Mouse (Mus musculus) limb, embryonic 14.5 days (tissue): ENCODE measurements around the gene Rpl7a. TPM values are rescaled to one million over a fixed set of nuclear protein-coding genes. Genes with fewer than 3 reads are reported as not detected.
"Not testable (repeated sequence)": the region's sequence is repeated elsewhere in the genome, so short reads cannot be mapped to it uniquely, and the experiment has no call there.

Source experiments
- ATAC-seq: fragments of 200-750 bp; cut with Nextera tagmentation; 2 replicates; pipeline ENCODE4 v1.8.0; 2017; ENCODE audit warnings: low read depth, moderate number of reproducible peaks, moderate TSS enrichment; ENCODE audit not compliant: low FRiP score
- DNase-seq: peaks from one replicate; pipeline ENCODE4 v3.0.0-alpha.2; 2015; ENCODE audit warnings: low spot score
- H3K27ac ChIP-seq: fragments of 300-500 bp; sonication (generic); replicated peaks from 2 replicates; pipeline ENCODE4 v1.5.1; 2014; ENCODE audit warnings: low read depth, mild to moderate bottlenecking, low read length, moderate library complexity, mixed read lengths
- H3K27me3 ChIP-seq: fragments of 300-500 bp; sonication (generic); 2 replicates; pipeline ENCODE4 v1.6.1; 2014; ENCODE audit warnings: low read length, mixed read lengths; ENCODE audit not compliant: control insufficient read depth, insufficient read depth
- H3K36me3 ChIP-seq: fragments of 300-500 bp; sonication (generic); 2 replicates; pipeline ENCODE4 v1.6.1; 2014; ENCODE audit warnings: mild to moderate bottlenecking, low read length, moderate library complexity, mixed read lengths; ENCODE audit not compliant: control insufficient read depth, insufficient read depth
- H3K4me1 ChIP-seq: fragments of 300-500 bp; sonication (generic); 2 replicates; pipeline ENCODE4 v1.6.1; 2014; ENCODE audit warnings: antibody characterized with exemption, low read length, mixed read lengths; ENCODE audit not compliant: control insufficient read depth, insufficient read depth
- H3K4me2 ChIP-seq: fragments of 300-500 bp; sonication (generic); replicated peaks from 2 replicates; pipeline ENCODE4 v1.6.1; 2014; ENCODE audit warnings: low read depth, mild to moderate bottlenecking, low read length, moderate library complexity; ENCODE audit not compliant: severe bottlenecking
- H3K4me3 ChIP-seq: fragments of 300-500 bp; sonication (generic); replicated peaks from 2 replicates; pipeline ENCODE4 v1.5.1; 2014; ENCODE audit warnings: low read length
- H3K9ac ChIP-seq: fragments of 300-500 bp; sonication (generic); 2 replicates; pipeline ENCODE4 v1.6.1; 2014; ENCODE audit warnings: mild to moderate bottlenecking, low read depth, low read length, moderate library complexity; ENCODE audit not compliant: severe bottlenecking
- H3K9me3 ChIP-seq: fragments of 300-500 bp; sonication (generic); 2 replicates; pipeline ENCODE4 v1.6.1; 2016; ENCODE audit warnings: low read length; ENCODE audit not compliant: control insufficient read depth
- POLR2A ChIP-seq: fragments of 200-500 bp; IDR thresholded peaks from 2 replicates; pipeline ENCODE4 v1.8.0; 2012; ENCODE audit warnings: inconsistent platforms, mild to moderate bottlenecking, moderate library complexity, borderline replicate concordance; ENCODE audit not compliant: insufficient read depth, insufficient read length; ENCODE audit errors: extremely low read depth
- WGBS: fragments of 180-500 bp; shearing (Covaris S2); extraction: QIAGEN DNeasy Blood & Tissue Kit; methylation state at CpG from one replicate; pipeline ENCODE4 v1.1.7; 2014; 5-methylcytosine and 5-hydroxymethylcytosine counted together
- polyA plus RNA-seq, 2 experiments: library from polyadenylated mRNA; depleted of rRNA in 1 of 2; stranded (reverse) in 1 of 2; unstranded in 1 of 2; fragments of >200 nt; fragmentation: Nextera tagmentation in 1 of 2; extraction: Ambion mirVana in 1 of 2; gene quantifications; 2 replicates each; pipeline versions ENCODE4 v1.2.1 to v1.2.3; 2012 to 2014

The Rpl7a gene
- polyA plus RNA-seq (2012; rRNA removed) (1,637 and 2,054 TPM in 2 replicates), polyA plus RNA-seq (2014; fragmentation: Nextera tagmentation; extraction: Ambion mirVana) (733 and 758 TPM in 2 replicates)

- under 1% methylated on average over 64 of the region's 74 CpGs for WGBS
- peak; percentile 82; the same call in 1 of the 2 replicates for TF ChIP-seq POLR2A
- DNase-seq: peak; percentile 98
Observed at GRCm38 (mm10) chr2:26910124-26910993, at the start of gene Rpl7a, which contains the start of gene Med22. Gene Rpl7a, plus strand, starts transcription at chr2:26910764. Gene Med22, minus strand, starts transcription at chr2:26910677.

GRCm38 (mm10) chr2:26862856-26863255, 47.7 kb upstream of the Rpl7a start:
- H3K27ac ChIP-seq: no peak overlapping the region

More at GRCm38 (mm10) chr2:26910124-26910993, at the start of gene Rpl7a, which contains the start of gene Med22:
- peak within 1 kb of the TSS; percentile 95 for H3K9ac ChIP-seq
- H3K4me2 ChIP-seq: peak within 1 kb of the TSS; percentile 97
- no peaks in the 10 kb centered on the region for H3K9me3 ChIP-seq
- no peaks in the 10 kb centered on the region for H3K27me3 ChIP-seq
- H3K36me3 ChIP-seq: peaks cover 65% of the 10 kb centered on the region
- H3K4me1 ChIP-seq: peaks cover 27% of the 10 kb centered on the region
- ATAC-seq: peak; percentile 92
- peak within 1 kb of the TSS; percentile 94 for H3K27ac ChIP-seq
- peak within 1 kb of the TSS; percentile 83 for H3K4me3 ChIP-seq

GRCm38 (mm10) chr2:26864879-26865278, 45.7 kb upstream of the Rpl7a start, which contains the start of gene Abo:
Gene Abo, minus strand, starts transcription at chr2:26864979.
- H3K9me3 ChIP-seq: no peaks in the 10 kb centered on the region
- no peak within 1 kb of the TSS for H3K27ac ChIP-seq
- ATAC-seq (no peak), DNase-seq (no peak)
- H3K4me2 ChIP-seq: no peak within 1 kb of the TSS
- no peak for TF ChIP-seq POLR2A
- H3K27me3 ChIP-seq: no peaks in the 10 kb centered on the region
- 61% methylated on average over 3 of the region's 3 CpGs for WGBS
- H3K4me3 ChIP-seq: no peak within 1 kb of the TSS
- no peaks in the 10 kb centered on the region for H3K4me1 ChIP-seq
- H3K36me3 ChIP-seq: no peaks in the 10 kb centered on the region
- no peak within 1 kb of the TSS for H3K9ac ChIP-seq

More at GRCm38 (mm10) chr2:26862856-26863255, 47.7 kb upstream of the Rpl7a start:
- no peaks in the 10 kb centered on the region for H3K4me1 ChIP-seq
- no peaks in the 10 kb centered on the region for H3K9me3 ChIP-seq
- H3K9ac ChIP-seq: no peak overlapping the region
- H3K27me3 ChIP-seq: no peaks in the 10 kb centered on the region
- no peak for TF ChIP-seq POLR2A
- H3K4me3 ChIP-seq: no peak overlapping the region
- H3K4me2 ChIP-seq: no peak overlapping the region
- WGBS: 76% methylated on average over 3 of the region's 3 CpGs
- ATAC-seq: no peak
- DNase-seq: no peak
- no peaks in the 10 kb centered on the region for H3K36me3 ChIP-seq

GRCm38 (mm10) chr2:26870666-26871065, 39.9 kb upstream of the Rpl7a start:
- WGBS: 62% methylated on average over 6 of the region's 6 CpGs
- H3K4me2 ChIP-seq: no peak overlapping the region
- no peak for ATAC-seq
- no peaks in the 10 kb centered on the region for H3K4me1 ChIP-seq
- DNase-seq: no peak
- H3K4me3 ChIP-seq: no peak overlapping the region
- TF ChIP-seq POLR2A: no peak
- no peaks in the 10 kb centered on the region for H3K36me3 ChIP-seq
- H3K9me3 ChIP-seq: no peaks in the 10 kb centered on the region
- no peak overlapping the region for H3K9ac ChIP-seq
- H3K27ac ChIP-seq: no peak overlapping the region
- no peaks in the 10 kb centered on the region for H3K27me3 ChIP-seq

- TF ChIP-seq POLR2A: no peak
- no peak for DNase-seq
- H3K4me1 ChIP-seq: no peaks in the 10 kb centered on the region
- no peak overlapping the region for H3K27ac ChIP-seq
- H3K36me3 ChIP-seq: no peaks in the 10 kb centered on the region
- no peak overlapping the region for H3K4me3 ChIP-seq
- H3K27me3 ChIP-seq: no peaks in the 10 kb centered on the region
- no peak for ATAC-seq
- H3K4me2 ChIP-seq: no peak overlapping the region
- no peak overlapping the region for H3K9ac ChIP-seq
- peaks cover 3% of the 10 kb centered on the region; the same call in 1 of the 2 replicates for H3K9me3 ChIP-seq
Observed at GRCm38 (mm10) chr2:26878571-26878970, 32.0 kb upstream of the Rpl7a start.

- not testable (repeated sequence) for DNase-seq, ATAC-seq, H3K4me1 ChIP-seq, H3K27me3 ChIP-seq, H3K4me3 ChIP-seq, H3K9ac ChIP-seq, H3K27ac ChIP-seq, H3K4me2 ChIP-seq, H3K9me3 ChIP-seq
- WGBS: 90% methylated on average over 2 of the region's 2 CpGs
- H3K36me3 ChIP-seq: peaks cover 16% of the 10 kb centered on the region
Observed at GRCm38 (mm10) chr2:26885541-26885940, 25.0 kb upstream of the Rpl7a start.

- not testable (repeated sequence) for H3K9ac ChIP-seq, H3K4me3 ChIP-seq, H3K4me1 ChIP-seq, H3K27me3 ChIP-seq, H3K4me2 ChIP-seq, H3K27ac ChIP-seq, DNase-seq, H3K9me3 ChIP-seq, ATAC-seq
- H3K36me3 ChIP-seq: peaks cover 22% of the 10 kb centered on the region
- 60% methylated on average over 4 of the region's 4 CpGs for WGBS
Observed at GRCm38 (mm10) chr2:26886170-26886569, 24.4 kb upstream of the Rpl7a start.
